Mouse (Mus musculus) heart, postnatal 10 days (tissue): ENCODE measurements at regions not wholly inside any gene's neighbourhood (a gene's known extent, or its start where the extent isn't known, plus 50 kb on each side); places are given as distances from the start of the nearest gene placed in this dataset.
"Not testable (repeated sequence)": the region's sequence is repeated elsewhere in the genome, so short reads cannot be mapped to it uniquely, and the experiment has no call there.

Source experiments
- DNase-seq, 2 experiments: peaks; one replicate each; pipeline ENCODE4 v3.0.0; 2021
- intact Hi-C: fragments of 180-260 bp; cut with DNase I; formaldehyde crosslinking; loops from one replicate; pipeline ENCODE4 v1.15.1; 2025

GRCm38 (mm10) chr17:91236653-91237052 is 143.8 kb upstream of the Nrxn1 start:
- DNase-seq, intact Hi-C loops: not testable (repeated sequence)

GRCm38 (mm10) chr17:91226378-91226777 is 133.5 kb upstream of the Nrxn1 start:
- DNase-seq, result no peak
- intact Hi-C loops, result no loop called here

- intact Hi-C loops, result no loop called here
- DNase-seq, result no peak
Observed at GRCm38 (mm10) chr17:91225916-91226315, 133.0 kb upstream of the Nrxn1 start.

- DNase-seq, result peak in 1 of 2 experiments; percentile 2
- intact Hi-C loops, result no loop called here
Observed at GRCm38 (mm10) chr17:91216429-91216828, 123.6 kb upstream of the Nrxn1 start.

GRCm38 (mm10) chr17:91182574-91182973 is 89.7 kb upstream of the Nrxn1 start:
- intact Hi-C loops, result no loop called here
- no peak for DNase-seq

GRCm38 (mm10) chr17:91161834-91162233 is 69.0 kb upstream of the Nrxn1 start:
- intact Hi-C loops, result no loop called here

More at GRCm38 (mm10) chr17:91161834-91162233, 69.0 kb upstream of the Nrxn1 start:
- no peak for DNase-seq
